Mouse (Mus musculus) adrenal gland, postnatal 14 days (tissue): ENCODE measurements around the gene Sdr9c7. TPM values are rescaled to one million over a fixed set of nuclear protein-coding genes. Genes with fewer than 3 reads are reported as not detected.
"Not testable (repeated sequence)": the region's sequence is repeated elsewhere in the genome, so short reads cannot be mapped to it uniquely, and the experiment has no call there.

Experiments
- DNase-seq: peaks from one replicate; pipeline ENCODE4 v3.0.0; 2021; ENCODE audit warnings: mixed read lengths
- long read RNA-seq, 2 experiments: library from polyadenylated mRNA; stranded (forward); transcript quantifications; one replicate each; pipeline ENCODE4 v2.0.0; 2021
- total RNA-seq: library from RNA; stranded (reverse); gene quantifications from 2 replicates; pipeline ENCODE4 v1.2.3, GENCODE M21; 2021

The Sdr9c7 gene
- total RNA-seq: 0.56 and 1.7 TPM in 2 replicates
- long read RNA-seq, experiment 1, partial matches to known transcripts: 0 of 1 reads
- long read RNA-seq, experiment 1, other reads (novel, unspliced or antisense): 1 of 1 reads
- long read RNA-seq, experiment 2, partial matches to known transcripts: 0 of 3 reads
- long read RNA-seq, experiment 2, other reads (novel, unspliced or antisense): 0 of 3 reads

DNA sequence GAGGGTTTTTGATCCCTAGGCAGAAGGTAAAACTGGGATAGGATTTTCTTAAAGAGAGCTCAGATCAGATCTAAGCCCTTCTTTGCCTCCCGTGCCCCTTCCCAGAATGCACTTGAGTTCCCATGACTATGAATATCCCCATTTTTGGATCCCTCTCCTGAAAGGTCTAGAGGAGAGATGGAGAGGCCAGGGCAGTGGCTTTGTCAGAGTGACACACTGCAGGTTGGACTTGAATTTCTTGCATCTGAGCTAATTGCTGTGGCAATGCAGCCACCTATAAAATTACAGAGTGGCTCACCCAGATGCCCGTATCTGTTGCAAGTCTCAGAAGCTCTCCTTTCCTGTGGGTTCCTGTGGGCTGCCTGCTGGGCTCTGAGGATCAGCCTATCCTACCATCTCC, at the start of gene Sdr9c7:
Sdr9c7 (plus strand) TSS at position 301 of the 400 bp plus-strand sequence.
- DNase-seq: no peak

DNA sequence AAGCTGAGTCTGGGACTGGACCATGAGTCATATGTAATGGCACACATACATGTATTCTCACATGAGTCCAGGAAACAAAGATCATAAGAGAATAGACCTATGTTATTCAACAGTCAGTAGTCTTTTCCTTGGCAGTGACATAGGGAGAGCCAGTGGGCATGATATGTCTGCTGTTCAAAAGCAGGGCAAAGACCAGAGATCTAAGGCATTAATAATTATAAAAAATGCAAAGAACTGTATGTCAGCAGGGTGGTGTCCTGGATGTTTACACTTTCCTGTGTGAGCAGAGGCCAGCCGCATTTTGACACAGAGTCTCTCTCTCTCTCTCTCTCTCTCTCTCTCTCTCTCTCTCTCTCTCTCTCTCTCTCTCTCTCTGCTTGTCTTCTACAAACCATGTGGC, 48.7 kb upstream of the Sdr9c7 start, which contains the start of gene Rdh19:
Rdh19 (plus strand) TSS at position 301 of the 400 bp plus-strand sequence.
- no peak for DNase-seq

DNA sequence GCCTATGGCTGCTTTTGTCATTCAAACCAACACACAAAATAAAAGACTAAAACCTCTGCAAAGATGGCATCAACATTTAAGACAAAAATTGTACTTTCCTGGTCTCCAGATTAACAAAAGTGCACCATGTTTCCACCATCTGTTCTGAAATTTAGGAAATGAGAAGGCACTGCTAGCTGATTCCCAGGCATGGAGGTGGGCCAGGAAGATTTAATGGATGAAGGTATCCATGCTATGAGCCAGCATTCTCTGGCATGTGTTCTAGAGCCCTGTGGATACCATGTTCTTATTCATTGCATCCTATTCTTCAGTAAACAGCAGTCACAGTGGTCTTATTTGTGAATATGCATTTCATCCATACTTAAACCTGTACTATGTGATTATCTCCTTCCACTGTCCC, 41.9 kb upstream of the Sdr9c7 start:
- no peak for DNase-seq

DNA sequence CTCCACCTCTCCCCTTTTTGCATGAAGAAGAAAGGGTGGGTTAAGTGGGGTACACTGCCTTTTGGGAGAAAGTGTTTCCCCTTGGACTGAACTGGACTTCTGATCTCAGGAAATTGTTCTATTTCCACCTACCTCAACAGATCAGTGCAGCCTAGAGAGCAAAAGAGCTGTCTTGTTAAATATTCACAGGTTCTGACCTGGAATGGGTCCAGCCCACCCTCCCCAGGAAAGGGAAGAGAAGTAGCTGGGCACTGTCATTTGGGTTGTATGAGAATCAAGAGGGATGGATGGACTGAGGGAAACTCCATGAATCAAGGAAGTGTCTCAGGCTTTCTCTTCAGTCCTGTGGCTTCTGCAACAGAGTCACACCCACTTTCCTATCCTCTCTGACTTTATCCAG, 33.4 kb upstream of the Sdr9c7 start:
- DNase-seq: no peak

DNA sequence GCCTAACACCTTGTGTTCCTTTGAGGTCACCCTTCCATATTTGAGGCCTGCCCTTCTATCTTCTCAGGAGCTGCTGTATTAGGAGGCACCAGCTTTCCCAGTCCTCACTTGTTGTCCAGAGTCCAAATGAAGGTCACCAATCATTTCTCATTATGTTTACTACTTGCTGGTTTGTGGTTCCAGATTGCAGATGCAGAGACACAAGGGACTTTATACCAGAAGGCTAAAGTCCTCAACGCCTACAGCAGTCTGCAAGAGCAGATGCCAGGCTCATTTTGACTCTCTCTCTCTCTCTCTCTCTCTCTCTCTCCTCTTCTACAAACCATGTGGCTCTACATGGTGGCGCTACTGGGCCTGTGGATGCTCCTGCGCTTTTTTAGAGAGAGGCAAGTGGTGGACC, 32.1 kb upstream of the Sdr9c7 start, which contains the start of gene Rdh16f2:
Rdh16f2 (plus strand) TSS at position 243 of the 400 bp plus-strand sequence.
- DNase-seq: no peak

DNA sequence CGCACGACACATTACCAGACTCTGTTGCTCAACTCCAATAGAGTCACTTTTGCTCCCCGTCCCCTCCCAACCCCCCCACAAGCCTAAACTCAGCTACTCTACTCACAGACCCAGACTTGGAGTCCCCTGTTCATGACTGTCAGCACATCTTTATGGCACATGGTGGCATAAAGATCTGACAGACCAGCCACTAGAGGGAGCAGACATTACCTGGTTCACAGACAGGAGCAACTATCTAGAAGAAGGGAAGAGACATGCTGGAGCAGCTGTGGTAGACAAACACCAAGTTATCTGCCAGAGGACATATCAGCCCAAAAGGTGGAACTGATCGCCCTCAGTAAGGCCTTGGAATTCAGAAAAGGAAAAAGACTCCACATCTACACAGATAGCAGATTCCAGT, 25.8 kb upstream of the Sdr9c7 start:
- peak; percentile 19 for DNase-seq

DNA sequence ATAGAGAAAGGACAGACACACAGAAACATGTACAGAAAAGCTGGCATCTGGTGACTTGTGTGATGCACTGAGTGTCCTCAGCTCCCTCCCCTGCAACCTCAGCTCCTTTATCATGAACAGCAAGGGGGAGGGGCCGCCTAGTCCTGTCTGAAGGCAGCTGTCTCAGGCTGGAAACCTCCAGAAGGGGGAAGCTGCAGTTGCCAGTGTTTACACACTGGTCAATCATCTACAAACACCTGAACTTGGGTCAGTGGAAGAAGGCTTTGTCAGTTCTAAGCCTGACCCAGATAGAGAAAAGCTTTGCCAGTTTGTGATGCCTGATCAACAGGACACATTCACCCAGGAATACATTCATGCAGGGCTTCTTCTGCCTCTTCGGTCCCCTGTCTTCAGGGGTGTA, 20.6 kb upstream of the Sdr9c7 start:
- no peak for DNase-seq

DNA sequence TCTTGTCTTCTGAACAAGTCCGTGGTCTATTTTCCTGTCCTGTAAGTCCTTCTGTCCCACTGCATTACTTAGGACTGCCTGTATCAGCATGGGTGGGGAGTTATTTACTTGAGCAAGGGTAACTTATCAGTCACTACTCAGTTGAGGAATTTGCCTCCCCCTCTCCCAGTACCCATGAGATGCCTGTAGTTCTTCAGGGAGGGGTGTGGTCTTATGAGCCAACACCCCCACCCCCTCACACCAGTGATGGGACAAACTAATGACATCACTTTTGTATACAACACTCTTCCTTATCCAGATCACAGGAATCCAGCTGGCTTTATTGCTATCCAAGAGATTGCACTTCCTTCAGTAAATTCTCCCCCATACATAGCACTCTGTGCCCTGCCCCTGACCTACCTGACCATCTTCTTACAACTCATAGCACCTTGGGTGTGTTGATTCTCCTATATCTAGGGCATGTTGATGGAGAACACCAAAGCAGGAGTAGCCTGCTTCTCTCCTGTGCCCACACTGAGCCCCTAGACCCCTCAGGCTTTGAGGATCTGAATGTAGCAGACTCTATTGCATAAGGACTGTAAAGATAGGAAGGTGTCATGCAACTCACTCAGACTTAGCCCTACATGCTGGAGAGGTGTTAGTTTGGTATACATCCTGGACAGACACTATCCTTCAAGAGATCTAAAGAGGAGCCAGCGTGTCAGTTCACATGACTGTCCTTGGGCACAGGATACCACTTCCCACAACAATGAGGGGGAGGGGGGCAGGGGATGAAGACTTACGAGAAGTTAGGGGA, 19.9 kb upstream of the Sdr9c7 start:
- DNase-seq: no peak

DNA sequence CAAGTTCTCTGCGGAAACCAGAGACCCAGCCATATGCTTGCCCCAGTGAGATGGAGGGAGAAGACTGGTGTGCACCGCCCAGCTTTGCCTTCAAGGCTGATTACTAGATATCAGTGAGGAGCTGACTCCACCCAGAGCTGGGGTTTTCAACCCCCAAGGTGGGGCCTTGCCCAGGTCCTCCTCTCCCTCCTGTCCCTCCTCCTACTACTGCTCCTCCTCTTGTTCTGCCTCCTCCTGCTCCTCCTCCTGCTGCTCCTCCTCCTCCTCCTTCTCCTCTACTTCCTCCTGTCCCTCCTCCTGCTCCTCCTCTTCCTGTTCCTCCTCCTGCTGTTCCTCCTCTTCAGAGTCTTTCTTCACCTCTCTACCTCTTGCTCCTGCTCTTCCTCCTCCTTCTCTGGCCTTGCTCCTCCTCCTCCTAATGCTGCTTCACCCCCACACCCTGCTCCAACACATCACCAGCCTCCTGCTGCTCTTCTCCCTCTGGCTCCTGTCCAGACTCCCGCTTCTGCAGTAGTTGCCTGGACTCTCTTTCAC, 19.1 kb upstream of the Sdr9c7 start:
- DNase-seq: no peak

DNA sequence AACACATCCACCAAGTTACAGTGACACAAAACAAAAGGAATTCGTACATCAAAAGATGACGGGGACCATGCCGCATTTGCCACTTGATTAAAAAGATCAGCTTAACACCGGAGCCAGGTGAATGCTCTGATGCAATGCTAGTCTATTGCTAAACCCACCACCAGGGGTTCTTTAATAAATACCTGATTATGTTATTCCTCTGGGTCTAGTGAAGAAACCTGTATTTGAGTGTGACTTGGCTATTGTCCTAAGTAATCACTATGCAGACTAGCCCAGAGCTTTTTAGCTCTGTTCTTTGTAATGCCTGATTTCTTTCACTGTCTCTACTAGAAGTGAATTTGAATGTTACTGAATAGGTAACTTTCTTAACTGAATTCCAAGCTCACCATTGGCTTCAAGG, 17.3 kb upstream of the Sdr9c7 start:
- DNase-seq: no peak

DNA sequence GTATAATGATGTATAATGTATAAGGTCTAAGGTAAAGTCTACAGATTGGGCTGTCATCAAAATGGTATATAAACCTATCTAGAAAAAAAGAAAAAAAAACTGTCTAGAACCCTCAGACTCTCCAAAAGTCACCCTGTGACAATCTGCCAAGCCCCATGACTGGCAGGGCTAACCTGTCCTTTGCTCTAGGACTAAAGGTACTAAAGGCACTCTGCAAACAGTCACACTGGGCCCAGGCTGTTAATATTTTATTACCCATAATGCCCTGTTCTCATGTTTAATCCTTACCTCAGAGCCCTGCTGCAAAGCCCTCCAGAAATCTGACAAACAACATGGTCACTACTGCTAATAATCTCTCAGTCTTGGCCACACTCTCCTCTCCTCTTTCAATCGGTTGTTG, 11.8 kb upstream of the Sdr9c7 start:
- no peak for DNase-seq

DNA sequence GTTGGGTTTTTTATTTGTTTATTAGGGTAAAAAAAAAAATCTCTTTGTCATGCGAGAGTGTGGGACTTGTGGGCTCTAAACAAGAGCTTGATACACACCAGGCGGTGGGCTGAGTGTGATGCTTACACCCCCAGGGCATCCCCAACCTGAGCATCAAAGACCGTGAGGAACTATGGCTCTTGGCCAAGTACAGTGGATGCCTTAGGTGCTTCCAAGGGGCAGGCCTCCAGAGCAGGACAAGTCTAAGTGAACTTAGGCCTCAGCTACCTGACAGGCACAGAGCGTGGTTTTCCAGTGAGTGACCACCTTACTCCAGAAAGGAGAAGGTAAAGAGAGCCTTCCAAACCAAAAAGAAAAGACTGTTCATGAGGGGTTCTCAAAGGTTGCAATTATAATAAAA, 11.3 kb upstream of the Sdr9c7 start:
- DNase-seq: no peak

DNA sequence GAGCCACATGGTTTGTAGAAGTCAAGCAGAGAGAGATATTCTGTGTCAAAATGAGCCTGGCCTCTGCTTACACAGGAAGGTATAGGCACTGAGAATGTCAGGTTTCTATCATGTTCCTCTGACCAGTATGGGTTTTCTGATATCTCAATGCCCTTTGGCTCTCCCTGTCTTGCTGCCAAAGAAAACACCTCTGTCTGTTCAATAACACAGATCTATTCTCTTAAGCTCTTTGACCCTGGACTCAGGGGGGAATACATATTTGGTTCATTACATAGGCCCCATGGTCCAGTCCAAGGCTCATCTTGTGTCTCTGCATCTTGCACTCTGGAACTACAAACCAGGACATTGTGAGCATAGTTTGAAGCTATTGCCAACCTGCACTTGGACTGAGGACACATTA, 9.7 kb upstream of the Sdr9c7 start, which contains the start of gene Rdh7:
Rdh7 (minus strand) TSS at position 213 of the 400 bp plus-strand sequence.
- DNase-seq: no peak

DNA sequence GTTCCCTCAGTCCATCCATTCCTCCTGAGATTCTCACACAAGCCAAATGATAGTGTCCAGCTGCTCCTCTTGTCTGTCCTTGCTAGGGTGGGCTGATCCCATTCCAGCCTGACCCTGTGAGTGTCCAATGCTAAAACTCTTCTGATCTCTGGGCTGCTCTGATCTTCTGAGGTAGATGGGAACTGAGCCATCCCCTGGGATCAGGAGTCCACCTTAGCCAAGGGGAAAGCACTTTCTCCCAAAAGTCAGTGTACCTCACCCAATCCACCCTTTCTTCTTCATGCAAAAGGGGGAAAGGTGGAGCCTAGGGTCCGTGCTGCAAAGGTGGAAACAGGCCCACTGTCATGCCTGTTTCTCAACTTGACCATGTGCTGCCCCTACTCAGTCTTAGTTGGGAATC, 6.8 kb upstream of the Sdr9c7 start:
- no peak for DNase-seq

DNA sequence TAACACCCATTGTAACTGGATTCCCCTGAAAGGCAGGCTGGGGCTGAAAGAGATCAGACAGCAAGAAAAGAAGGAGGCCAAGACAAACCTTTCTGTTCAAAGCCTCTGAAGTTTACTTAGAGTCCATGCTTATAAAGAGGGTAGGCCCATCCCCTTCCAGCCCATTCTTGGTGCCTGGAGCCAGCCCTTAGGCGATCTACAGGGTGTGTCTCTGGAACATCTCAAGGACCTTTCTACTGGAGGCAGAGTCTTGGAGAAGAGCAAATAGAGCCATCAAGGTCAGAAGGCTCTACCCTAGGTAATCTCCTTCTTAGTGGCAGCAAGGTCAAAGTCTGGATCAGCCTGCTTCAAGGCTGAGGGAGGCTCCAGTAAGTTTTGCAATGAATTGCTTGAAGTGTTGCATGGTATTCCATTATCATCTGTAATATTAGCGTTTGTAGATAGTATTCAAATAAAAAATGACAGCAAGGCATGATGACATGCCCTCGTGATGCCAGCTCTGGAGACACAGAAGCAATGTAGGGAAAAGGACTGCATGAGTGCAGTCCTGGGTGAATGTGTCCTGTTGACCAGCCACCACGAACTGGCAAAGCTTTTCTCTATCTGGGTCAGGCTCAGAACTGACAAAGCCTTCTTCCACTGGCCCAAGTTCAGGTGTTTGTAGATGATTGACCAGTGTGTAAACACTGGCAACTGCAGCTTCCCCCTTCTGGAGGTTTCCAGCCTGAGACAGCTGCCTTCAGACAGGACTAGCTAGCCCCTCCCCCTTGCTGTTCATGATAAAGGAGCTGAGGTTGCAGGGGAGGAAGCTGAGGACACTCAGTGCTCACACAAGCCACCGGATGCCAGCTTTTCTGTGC, 4.9 kb upstream of the Sdr9c7 start:
- DNase-seq: not testable (repeated sequence)

DNA sequence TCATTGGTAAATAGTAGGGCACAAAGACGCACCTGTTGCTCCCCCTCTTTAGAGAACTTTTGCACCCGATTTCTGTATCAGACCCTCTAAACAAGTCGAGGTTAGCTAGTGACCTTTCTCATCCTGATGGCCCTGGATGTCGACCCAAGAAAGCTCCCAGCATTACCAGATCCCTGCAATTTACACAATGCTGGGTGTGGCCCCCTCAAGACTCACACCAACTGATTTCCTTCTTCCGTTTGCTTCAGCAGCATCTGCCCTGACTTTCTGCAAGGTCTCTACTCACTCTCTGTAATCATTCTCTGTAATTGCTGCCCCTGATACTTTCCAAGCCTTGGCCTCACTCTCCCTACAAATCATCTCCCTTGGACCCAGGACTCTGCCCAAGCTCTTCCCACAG, 1.6 kb upstream of the Sdr9c7 start:
- no peak for DNase-seq

DNA sequence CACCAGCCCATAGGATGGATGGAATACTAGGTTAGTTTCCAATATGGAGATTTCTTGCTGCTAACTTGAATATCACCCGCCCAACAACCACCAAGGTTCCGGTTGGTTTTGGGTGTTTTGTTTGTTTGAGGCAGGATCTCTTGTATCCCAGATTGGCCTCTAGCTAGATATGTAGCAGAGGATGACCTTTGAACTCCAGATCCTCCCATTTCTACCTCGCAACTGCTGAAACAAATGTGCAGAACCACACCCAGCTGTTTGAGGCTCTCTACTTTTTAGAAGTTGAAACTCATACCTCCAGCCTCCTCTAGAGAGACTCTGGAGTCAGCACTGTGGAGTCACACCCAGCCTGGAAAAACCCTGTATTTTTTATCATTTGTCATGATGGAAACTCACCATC, 812 bp upstream of the Sdr9c7 start:
- no peak for DNase-seq

DNA sequence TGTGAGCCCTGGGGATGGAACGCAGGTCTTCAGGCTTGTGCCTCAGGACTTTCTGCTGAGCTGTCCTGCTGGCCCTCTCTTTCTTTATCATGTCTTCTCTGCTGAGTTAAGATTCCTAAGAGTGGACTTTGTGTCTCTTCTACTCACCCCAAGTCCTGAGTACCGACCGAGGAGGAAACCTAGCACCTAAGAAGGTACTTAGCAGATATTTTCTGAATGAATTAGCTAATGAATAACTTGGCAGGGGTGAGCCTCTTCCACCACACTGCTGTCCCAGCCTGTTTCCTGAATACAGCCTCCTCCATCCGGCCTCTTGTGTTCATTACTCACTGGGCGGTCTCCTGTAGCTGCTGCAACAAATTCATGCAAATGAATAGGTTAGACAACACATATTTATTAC, 1.5 kb downstream of the Sdr9c7 start:
- DNase-seq: no peak

DNA sequence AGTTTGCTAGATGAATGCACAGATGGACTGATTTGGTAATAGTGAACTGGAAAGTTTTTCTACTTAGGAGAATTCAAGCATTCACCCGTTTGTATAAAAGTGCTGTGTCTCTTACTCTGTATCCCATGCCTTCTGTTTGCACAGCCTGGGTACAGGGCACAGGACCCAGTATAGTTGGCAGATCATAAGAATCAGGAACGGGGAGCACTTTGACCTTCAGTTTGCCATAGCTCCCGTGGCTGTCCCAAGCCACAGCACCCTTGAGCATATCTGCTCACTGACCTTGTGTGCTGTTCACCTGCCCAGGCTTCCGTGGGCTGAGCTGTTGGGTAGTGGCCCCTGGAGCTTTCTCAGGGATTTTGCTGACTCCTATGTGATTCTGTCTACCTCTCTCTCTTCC, 3.4 kb downstream of the Sdr9c7 start:
- no peak for DNase-seq

DNA sequence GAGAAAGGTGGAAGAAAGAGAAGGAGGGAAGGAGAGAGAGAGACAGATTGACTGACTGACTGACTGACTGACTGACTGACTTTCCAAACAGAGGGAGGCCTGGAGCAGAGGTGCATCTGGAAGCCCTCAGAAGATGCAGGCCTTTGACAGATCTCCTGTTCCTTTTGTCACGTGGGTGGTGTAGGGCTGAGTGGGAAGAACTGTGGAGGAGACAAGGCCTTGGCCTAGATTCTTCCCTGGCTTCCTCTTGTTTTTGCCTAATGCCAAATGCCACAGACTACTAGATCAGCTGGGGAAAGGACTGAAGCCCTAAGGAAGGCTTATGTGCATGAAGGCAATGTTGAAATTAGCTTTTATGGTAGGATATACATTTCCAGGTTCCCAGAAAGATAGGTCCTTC, 4.8 kb downstream of the Sdr9c7 start:
- DNase-seq: peak; percentile 42

DNA sequence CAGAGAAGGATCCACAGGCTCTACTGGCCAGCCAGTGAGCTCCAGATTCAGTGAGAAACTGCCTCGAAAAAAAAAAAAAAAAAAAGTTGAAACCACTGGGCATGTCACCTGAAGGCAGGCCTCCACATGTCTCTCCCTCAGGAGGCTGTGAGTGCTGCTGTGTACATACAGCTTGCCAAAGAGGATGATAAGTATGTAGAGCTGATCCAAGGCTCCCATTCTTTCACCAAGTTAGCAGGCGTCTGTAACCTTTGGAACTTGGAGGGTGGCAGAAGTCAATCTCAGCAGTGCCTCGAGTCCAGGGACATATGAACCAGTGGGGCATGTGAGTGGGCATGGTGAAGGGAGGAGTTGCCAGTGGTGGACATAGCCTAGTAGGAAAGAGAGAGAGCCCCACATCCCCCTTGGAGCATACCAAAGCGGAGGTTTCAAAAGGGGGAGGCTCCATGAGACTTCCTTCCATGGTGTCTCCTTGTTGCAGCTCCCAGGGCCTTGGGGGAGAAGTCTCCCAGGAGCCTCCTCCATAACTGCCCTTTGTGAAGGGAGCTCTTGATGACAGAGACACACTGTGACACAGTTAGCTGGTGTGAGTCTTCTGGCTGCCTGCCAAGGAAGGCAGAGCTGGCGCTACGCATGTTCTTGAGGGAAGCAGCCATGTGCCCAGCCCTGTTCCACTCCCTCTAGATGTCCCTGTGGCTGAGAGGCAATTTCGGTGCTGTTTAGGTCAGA, 6.6 kb downstream of the Sdr9c7 start:
- peak; percentile 84 for DNase-seq

DNA sequence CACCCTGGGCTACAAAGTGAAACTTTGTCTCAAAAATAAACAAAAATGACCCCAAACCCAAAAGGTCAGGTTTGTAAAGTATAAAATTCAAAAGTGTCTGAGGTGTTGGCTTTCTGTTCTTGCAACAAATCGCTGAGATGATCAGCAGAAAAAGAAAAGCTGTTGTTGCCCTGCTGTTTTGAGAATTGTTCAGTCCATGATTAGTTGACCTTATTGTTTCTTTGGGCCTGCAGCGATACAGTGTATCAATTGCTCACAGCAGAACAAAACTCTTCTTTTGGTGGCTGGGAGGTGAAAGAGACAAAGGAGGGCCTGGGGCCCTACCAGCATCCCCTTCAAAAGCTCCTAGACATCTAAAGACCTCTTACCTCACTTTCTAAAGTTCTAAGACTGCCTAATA, 7.8 kb downstream of the Sdr9c7 start:
- no peak for DNase-seq
